Mouse (Mus musculus) embryonic facial prominence, embryonic 14.5 days (tissue): Measurements from ENCODE around the gene Chic2. TPM values are rescaled to one million over a fixed set of nuclear protein-coding genes. Genes with fewer than 3 reads are reported as not detected.

ENCODE experiments used
- ATAC-seq: fragments of 200-750 bp; cut with Nextera tagmentation; 2 replicates; pipeline ENCODE4 v1.8.0; 2017; ENCODE audit warnings: low read depth, moderate number of reproducible peaks, moderate TSS enrichment
- DNase-seq: peaks from one replicate; pipeline ENCODE4 v3.0.0-alpha.2; 2015; ENCODE audit warnings: low spot score
- H3K27ac ChIP-seq: fragments of 300-500 bp; sonication (generic); replicated peaks from 2 replicates; pipeline ENCODE4 v1.5.1; 2014; ENCODE audit warnings: low read depth, mild to moderate bottlenecking, low read length, moderate library complexity
- H3K27me3 ChIP-seq: fragments of 300-500 bp; sonication (generic); replicated peaks from 2 replicates; pipeline ENCODE4 v1.6.1; 2014; ENCODE audit warnings: low read length; ENCODE audit not compliant: control insufficient read depth, insufficient read depth
- H3K36me3 ChIP-seq: fragments of 300-500 bp; sonication (generic); 2 replicates; pipeline ENCODE4 v1.6.1; 2014; ENCODE audit warnings: low read length, mixed read lengths; ENCODE audit not compliant: control insufficient read depth, insufficient read depth
- H3K4me1 ChIP-seq: fragments of 300-500 bp; sonication (generic); 2 replicates; pipeline ENCODE4 v1.6.1; 2014; ENCODE audit warnings: antibody characterized with exemption, low read length; ENCODE audit not compliant: control insufficient read depth, insufficient read depth
- H3K4me2 ChIP-seq: fragments of 300-500 bp; sonication (generic); 2 replicates; pipeline ENCODE4 v1.6.1; 2014; ENCODE audit warnings: low read depth, mild to moderate bottlenecking, low read length, moderate library complexity, mixed read lengths
- H3K4me3 ChIP-seq: fragments of 300-500 bp; sonication (generic); 2 replicates; pipeline ENCODE4 v1.5.1; 2014; ENCODE audit warnings: low read depth, mild to moderate bottlenecking, low read length
- H3K9ac ChIP-seq: fragments of 300-500 bp; sonication (generic); 2 replicates; pipeline ENCODE4 v1.6.1; 2014; ENCODE audit warnings: low read depth, mild to moderate bottlenecking, low read length, moderate library complexity, mixed read lengths
- H3K9me3 ChIP-seq: fragments of 300-500 bp; sonication (generic); 2 replicates; pipeline ENCODE4 v1.6.1; 2016; ENCODE audit warnings: low read length; ENCODE audit not compliant: control insufficient read depth
- WGBS: fragments of 180-500 bp; shearing (Covaris S2); extraction: QIAGEN DNeasy Blood & Tissue Kit; methylation state at CpG from one replicate; pipeline ENCODE4 v1.1.7; 2014; 5-methylcytosine and 5-hydroxymethylcytosine counted together
- polyA plus RNA-seq: library from polyadenylated mRNA; unstranded; fragments of >200 nt; fragmentation: Nextera tagmentation; extraction: Ambion mirVana; gene quantifications from 2 replicates; pipeline ENCODE4 v1.2.1, GENCODE M21; 2014

The Chic2 gene
- polyA plus RNA-seq, 1 experiment from 2014 or later = 53.4 TPM

DNA sequence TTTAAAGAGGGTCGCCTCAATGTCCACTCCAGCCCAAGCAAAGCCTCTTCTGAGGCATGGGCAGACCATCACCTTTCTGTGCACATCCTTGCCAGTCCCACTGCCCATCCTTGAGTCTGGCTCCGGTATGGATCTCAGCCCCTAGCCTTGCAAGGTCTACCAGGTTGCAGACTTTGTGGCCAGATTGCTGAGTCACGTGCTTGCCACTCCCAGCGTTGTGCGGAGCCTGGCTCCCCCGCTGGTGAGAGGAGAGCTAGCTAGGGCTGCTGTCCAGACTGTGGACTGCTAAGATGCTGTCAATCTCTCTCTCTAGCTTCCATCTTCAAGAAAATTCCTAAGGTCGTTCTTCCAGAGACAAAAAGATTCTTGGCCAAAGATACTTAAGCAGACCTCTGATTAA is 35.0 kb upstream of the Chic2 start:
- peaks cover 3% of the 10 kb centered on the region; the same call in 1 of the 2 replicates for H3K4me1 ChIP-seq
- H3K9me3 ChIP-seq = no peaks in the 10 kb centered on the region
- no peaks in the 10 kb centered on the region for H3K36me3 ChIP-seq
- DNase-seq (no peak), ATAC-seq (no peak)
- H3K9ac ChIP-seq = no peak overlapping the region
- H3K4me2 ChIP-seq = no peak overlapping the region
- H3K27me3 ChIP-seq = peaks cover 98% of the 10 kb centered on the region
- no peak overlapping the region for H3K27ac ChIP-seq
- 2% methylated on average over 7 of the region's 7 CpGs for WGBS
- H3K4me3 ChIP-seq = no peak overlapping the region

DNA sequence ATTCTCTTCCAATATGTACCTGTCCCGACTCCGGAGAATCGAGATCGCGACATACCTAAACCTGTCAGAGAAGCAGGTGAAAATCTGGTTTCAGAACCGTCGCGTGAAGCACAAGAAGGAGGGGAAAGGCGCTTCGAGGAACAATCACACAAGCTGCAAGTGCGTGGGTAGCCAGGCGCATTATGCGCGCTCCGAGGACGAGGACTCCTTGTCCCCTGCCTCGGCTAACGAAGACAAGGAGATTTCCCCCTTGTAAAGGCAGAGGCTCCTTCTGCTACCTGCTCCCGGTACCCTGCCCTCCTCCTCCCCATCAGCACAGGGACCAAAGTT is 32.4 kb upstream of the Chic2 start:
- Histone ChIP-seq H3K27ac (no peak overlapping the region), H3K9ac (no peak overlapping the region), H3K4me2 (no peak overlapping the region), H3K9me3 (no peaks in the 10 kb centered on the region), H3K4me3 (no peak overlapping the region; the same call in 1 of the 2 replicates), H3K27me3 (peaks cover 98% of the 10 kb centered on the region), H3K36me3 (no peaks in the 10 kb centered on the region), H3K4me1 (peaks cover 3% of the 10 kb centered on the region; the same call in 1 of the 2 replicates)
- ATAC-seq (no peak), DNase-seq (no peak)
- WGBS = under 1% methylated on average over 19 of the region's 19 CpGs

DNA sequence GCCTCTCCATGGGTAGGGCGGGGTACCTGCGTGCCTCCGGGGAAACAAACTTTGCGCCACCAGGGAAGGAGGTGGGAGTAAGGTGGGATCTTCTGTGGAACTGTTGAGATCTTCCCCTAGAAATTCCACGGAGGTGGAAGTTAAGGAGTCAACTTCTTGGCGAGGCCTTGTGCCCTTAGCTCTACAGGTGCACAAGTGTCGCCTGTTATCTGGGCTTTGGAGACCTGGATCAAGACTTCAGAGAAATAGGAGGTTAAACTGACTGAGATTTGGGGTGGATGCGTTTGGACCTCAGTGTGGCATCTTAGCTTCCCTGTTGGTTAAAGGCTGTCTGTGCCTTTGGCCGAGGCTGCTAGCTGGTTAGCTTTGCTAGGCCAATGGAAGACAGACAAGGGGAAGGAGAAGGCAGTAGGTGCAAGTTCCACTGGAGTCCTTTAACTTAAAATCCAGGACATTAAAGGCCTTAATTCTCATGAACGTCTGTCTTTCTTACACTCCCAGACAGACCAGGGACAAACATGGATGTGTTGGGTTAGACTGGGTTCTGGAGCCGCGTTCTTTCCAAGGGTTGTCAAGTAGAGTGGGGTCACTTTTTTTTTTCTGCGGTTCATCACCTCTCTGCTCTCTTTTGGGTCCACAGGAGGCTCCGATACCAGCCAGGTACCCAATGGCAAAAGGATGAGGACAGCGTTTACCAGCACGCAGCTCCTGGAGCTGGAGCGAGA is 31.9 kb upstream of the Chic2 start:
- no peak overlapping the region for H3K9ac ChIP-seq
- no peaks in the 10 kb centered on the region for H3K9me3 ChIP-seq
- H3K27ac ChIP-seq = no peak overlapping the region
- H3K4me3 ChIP-seq = peak overlapping the region; percentile 25
- ATAC-seq (no peak), DNase-seq (no peak)
- peak overlapping the region; percentile 47 for H3K4me2 ChIP-seq
- H3K4me1 ChIP-seq = peaks cover 3% of the 10 kb centered on the region; the same call in 1 of the 2 replicates
- peaks cover 99% of the 10 kb centered on the region for H3K27me3 ChIP-seq
- WGBS = under 1% methylated on average over 17 of the region's 17 CpGs
- H3K36me3 ChIP-seq = no peaks in the 10 kb centered on the region

DNA sequence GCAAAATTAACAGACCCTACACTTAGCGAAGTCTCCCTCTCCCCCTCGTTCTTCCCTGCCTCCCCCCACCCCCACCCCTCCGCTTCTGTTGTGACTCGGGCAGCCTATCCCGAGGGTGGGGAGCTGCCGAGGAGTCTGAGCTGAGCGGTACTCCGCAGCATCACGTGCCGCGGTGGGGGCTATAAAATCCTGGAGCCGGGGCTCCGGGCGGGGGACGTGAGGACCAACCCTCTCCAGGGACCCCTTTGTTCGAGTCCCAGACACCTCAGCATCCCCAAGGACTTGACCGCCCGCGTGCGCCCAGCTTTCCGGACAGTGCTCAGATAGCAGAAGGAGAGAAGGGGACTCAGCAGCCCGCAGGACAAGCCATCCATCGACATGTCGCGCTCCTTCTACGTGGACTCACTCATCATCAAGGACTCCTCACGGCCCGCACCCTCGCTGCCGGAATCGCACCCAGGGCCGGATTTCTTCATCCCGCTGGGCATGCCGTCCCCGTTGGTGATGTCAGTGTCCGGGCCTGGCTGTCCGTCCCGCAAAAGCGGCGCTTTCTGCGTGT is 30.9 kb upstream of the Chic2 start, which contains the start of gene Gsx2:
Gene Gsx2 (plus strand): TSS at position 219 of the 559 bp plus-strand sequence.
- peaks cover 3% of the 10 kb centered on the region; the same call in 1 of the 2 replicates for H3K4me1 ChIP-seq
- no peak within 1 kb of the TSS; the same call in 1 of the 2 replicates for H3K9ac ChIP-seq
- H3K27ac ChIP-seq = no peak within 1 kb of the TSS
- no peaks in the 10 kb centered on the region for H3K9me3 ChIP-seq
- H3K27me3 ChIP-seq = peaks cover 99% of the 10 kb centered on the region
- H3K36me3 ChIP-seq = no peaks in the 10 kb centered on the region
- peak within 1 kb of the TSS; percentile 25 for H3K4me3 ChIP-seq
- 2% methylated on average over 20 of the region's 41 CpGs for WGBS
- DNase-seq = no peak
- ATAC-seq = 0 out of 2 replicates have a peak, but pooled peaks have one; percentile 27
- peak within 1 kb of the TSS; percentile 47 for H3K4me2 ChIP-seq

DNA sequence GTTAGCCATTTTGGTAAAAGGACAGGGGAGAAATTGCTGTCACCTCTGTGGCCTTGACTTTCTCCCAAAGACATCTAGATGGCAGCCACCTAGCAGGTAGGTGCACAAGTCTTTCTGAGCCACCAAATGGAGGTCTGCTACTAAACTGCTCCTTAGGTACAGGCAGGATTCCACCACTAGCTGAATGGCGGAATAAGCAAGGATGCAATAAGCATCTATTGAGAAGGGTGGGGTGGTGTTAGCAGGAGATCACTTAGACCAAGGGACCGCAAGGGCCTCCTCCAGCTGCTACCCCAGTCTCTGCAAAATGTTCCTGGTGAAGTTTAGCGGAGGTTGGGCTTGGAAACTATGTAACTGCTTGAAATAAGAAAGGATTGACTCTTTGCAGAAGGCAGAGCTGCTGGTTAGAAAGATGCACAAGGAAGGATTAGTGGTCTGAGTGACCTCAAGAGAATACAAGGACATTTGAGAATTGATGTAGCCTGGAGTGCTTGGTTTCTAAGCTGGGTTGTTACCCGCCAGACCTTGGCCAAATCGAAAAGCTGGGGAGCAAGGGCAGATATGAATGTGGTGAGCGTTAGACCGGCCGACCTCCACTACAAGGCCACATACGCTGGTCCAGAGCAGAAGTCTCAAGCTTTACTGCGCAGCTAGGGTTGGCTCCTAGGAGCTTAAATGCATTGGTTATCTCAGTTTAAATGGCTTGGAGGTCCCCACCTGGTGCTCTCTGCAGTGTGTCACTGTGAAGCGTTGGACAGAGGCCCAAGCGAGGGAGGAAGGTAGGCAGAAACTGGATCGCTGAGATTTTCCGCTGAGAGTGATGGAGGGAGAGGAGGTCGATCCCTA is 30.2 kb upstream of the Chic2 start:
- Histone ChIP-seq H3K36me3 (no peaks in the 10 kb centered on the region), H3K4me3 (peak overlapping the region; percentile 25), H3K27ac (no peak overlapping the region), H3K9ac (no peak overlapping the region), H3K4me1 (peaks cover 3% of the 10 kb centered on the region; the same call in 1 of the 2 replicates), H3K27me3 (peaks cover 99% of the 10 kb centered on the region), H3K4me2 (0 out of 2 replicates have a peak overlapping the region, but pooled peaks have one; percentile 47), H3K9me3 (no peaks in the 10 kb centered on the region)
- ATAC-seq (no peak), DNase-seq (no peak)
- 7% methylated on average over 15 of the region's 15 CpGs for WGBS

DNA sequence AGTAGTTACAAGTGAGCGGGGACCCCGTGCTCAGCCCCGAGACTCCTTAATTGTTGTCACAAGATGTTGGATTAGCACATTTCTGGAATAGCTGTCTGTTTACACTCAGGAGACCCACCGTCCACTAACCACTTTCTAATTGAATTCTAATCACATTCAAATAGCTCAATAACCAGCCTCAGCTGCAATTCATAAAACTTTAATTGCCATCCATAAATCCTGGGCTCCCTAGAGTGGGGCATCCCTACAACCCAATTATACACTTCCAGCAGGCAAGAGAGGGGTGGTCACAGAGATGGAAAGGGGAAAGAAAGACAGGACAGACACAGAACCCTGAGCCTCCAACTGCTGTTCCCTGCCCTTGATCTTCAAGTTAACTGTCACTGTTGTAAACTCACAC is 29.6 kb upstream of the Chic2 start:
- Histone ChIP-seq H3K27ac (no peak overlapping the region), H3K4me1 (peaks cover 3% of the 10 kb centered on the region; the same call in 1 of the 2 replicates), H3K4me2 (no peak overlapping the region), H3K9me3 (no peaks in the 10 kb centered on the region), H3K27me3 (peaks cover 99% of the 10 kb centered on the region), H3K36me3 (no peaks in the 10 kb centered on the region), H3K4me3 (no peak overlapping the region), H3K9ac (no peak overlapping the region)
- DNase-seq = no peak
- WGBS = 13% methylated on average over 4 of the region's 4 CpGs
- ATAC-seq = no peak

DNA sequence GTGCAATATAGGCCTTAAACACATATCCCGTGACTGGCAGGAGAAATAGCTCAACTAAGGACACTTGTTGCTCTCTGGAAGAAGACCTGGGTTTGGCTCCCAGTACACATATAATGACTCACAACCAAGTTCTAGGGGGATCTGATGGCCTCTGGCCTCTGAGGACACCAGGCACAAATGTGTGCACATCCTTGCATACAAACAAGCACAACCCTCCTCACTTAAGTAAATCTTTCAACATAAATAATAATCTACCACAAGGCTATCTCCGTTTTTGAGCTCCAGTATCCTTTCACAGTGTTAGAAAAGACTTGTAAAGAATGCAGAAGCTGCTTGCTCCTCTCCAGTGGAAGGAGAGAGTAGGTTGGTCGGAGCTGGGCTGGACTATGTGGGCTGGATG is 29.1 kb upstream of the Chic2 start:
- ATAC-seq (no peak), DNase-seq (no peak)
- no peaks in the 10 kb centered on the region for H3K9me3 ChIP-seq
- H3K4me1 ChIP-seq = peaks cover 3% of the 10 kb centered on the region; the same call in 1 of the 2 replicates
- H3K4me2 ChIP-seq = no peak overlapping the region
- no peak overlapping the region for H3K4me3 ChIP-seq
- no peaks in the 10 kb centered on the region for H3K36me3 ChIP-seq
- WGBS = 12% methylated on average over 3 of the region's 3 CpGs
- no peak overlapping the region for H3K27ac ChIP-seq
- H3K27me3 ChIP-seq = peaks cover 99% of the 10 kb centered on the region
- H3K9ac ChIP-seq = no peak overlapping the region

DNA sequence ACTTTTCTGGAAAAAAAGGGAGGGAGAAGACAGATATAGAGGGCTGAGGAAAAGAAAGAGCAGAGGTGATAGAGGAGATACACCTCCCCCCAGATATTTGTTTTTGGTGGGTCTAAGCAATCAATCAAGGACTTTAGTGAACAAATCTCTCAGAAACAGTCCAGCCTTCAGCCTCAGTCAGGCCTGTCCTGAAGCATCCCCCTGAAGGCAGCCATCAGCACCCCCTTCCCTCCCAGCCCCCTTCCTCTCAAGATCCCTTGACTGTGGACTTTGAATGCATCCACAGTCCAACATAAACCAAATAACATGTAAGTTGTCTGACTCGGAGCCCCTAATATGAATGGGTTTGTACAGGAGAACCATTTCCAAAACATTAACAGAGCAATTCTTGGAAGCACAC is 28.6 kb upstream of the Chic2 start:
- no peaks in the 10 kb centered on the region for H3K9me3 ChIP-seq
- no peak overlapping the region for H3K4me2 ChIP-seq
- ATAC-seq (no peak), DNase-seq (no peak)
- H3K4me3 ChIP-seq = no peak overlapping the region
- no peaks in the 10 kb centered on the region for H3K36me3 ChIP-seq
- WGBS = 24% methylated on average over 1 of the region's 1 CpGs
- no peak overlapping the region for H3K9ac ChIP-seq
- peaks cover 99% of the 10 kb centered on the region for H3K27me3 ChIP-seq
- H3K4me1 ChIP-seq = peaks cover 3% of the 10 kb centered on the region; the same call in 1 of the 2 replicates
- no peak overlapping the region for H3K27ac ChIP-seq
